Mouse (Mus musculus): ENCODE measurements at regions not wholly inside any gene's neighbourhood (a gene's known extent, or its start where the extent isn't known, plus 50 kb on each side); places are given as distances from the start of the nearest gene placed in this dataset.

DNA sequence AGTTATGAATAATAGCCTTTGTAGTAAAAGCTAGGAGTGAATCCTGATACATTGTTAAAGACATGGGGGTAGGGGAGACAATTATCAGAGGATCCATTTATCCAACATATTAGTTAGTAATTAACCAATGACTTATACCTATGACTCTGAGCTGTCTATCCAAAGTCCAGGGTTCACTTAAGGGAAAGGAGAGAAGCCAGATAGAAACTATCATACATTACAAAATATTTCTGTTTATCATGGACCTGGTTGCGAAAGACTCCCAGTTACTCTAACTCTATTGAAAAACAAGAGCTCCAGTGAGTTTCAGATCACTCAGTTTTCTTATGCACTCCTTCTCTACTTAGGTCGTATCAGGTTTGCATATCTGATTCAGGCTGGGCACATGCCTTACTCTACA, 749.3 kb downstream of the H2al1n start:
- no peak for DNase-seq

DNA sequence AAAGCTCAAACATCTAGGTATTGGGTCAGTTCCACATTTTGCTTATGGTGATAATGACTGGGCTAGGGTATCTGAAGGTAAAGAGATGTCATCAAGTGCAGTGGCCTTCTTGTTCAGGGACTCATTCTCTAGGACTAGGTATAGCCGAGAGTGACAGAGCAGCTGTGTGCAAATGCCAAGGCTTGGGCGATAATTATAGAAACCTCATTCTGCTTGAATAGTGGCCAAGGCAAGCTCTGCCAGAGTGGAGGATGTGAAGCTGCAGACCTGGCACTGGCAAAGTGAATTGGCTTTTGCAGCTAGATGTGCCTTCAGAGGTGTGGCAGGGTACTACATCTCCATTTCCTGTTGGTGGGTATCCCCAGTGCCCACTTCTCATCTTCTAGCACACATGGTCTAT, 796.1 kb downstream of the H2al1n start:
- DNase-seq = peak; percentile 50 to 58

All from cerebellum, postnatal 36 days (tissue).